19 mouse cellular contexts compared by ENCODE assay signal in the genomic region with DNA sequence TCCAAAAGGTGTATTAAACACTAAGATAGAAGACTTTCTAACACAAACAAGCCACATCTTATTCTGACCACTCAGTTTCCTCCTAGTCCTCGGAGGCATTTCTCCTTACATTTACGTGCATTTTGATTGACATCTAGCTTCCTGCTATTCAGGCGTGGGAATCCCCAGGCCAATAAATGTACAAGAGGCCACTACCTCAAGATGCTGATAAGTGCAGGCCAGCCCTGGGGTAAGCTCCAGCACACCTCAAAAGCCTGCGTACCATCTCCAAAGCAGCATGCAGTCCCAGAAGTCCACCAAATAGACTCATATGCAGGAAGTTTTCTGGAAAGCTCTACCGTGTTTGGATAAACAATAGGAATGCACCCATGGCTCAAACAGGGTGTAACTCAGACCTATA. TPM values are rescaled to one million over a fixed set of nuclear protein-coding genes. Genes with fewer than 3 reads are reported as not detected.
DNase-seq lines count a peak whose midpoint lies in the region; ATAC-seq and TF ChIP-seq lines count a peak whose summit lies in the region.
"Had no signal": no experiment of that assay in that cellular context is flagged by ENCODE, and none has a peak within 500 bp of the region (broad histone marks: within the 10 kb centered on the region; RNA-seq: fewer than 3 reads in every experiment).

No protein-coding gene starts in this region.

- no peak overlapping the region for H3K4me3 ChIP-seq in heart, postnatal 0 days (ENCODE audit: low read depth, low read length)
- H3K4me3 ChIP-seq in heart, adult 2 months: no peak overlapping the region
- H3K4me3 ChIP-seq in MEL (ENCODE audit: control insufficient read depth in 1 of 2, insufficient read depth in 1 of 2, low read depth in 2 of 2, low read length in 2 of 2): no peak overlapping the region
- H3K4me3 ChIP-seq in liver, embryonic 13.5 days (replicated peaks): no peak overlapping the region
- no peak overlapping the region for H3K4me3 ChIP-seq in midbrain, embryonic 16.5 days (ENCODE audit: low read depth, low read length)
- H3K4me3 ChIP-seq: limb, embryonic 15.5 days; midbrain, embryonic 10.5 days had no signal

- H3K27me3 ChIP-seq in heart, postnatal 0 days (ENCODE audit: control insufficient read depth, insufficient read depth, low read length): no peaks in the 10 kb centered on the region
- no peaks in the 10 kb centered on the region for H3K27me3 ChIP-seq in heart, adult 2 months (ENCODE audit: control insufficient read depth, insufficient read depth, low read length)
- H3K27me3 ChIP-seq in MEL (ENCODE audit: control insufficient read depth in 1 of 2, insufficient read depth in 2 of 2, low read length in 2 of 2): no peaks in the 10 kb centered on the region
- no peaks in the 10 kb centered on the region for H3K27me3 ChIP-seq in liver, embryonic 13.5 days
- H3K27me3 ChIP-seq in midbrain, embryonic 16.5 days (ENCODE audit: control insufficient read depth, insufficient read depth, low read depth, low read length): no peaks in the 10 kb centered on the region
- H3K27me3 ChIP-seq: limb, embryonic 15.5 days had no signal

- peaks cover 4% of the 10 kb centered on the region; the same call in 1 of the 2 replicates for H3K4me1 ChIP-seq in heart, postnatal 0 days (ENCODE audit: control insufficient read depth, insufficient read depth)
- H3K4me1 ChIP-seq in heart, adult 2 months (ENCODE audit: control insufficient read depth, insufficient read depth, low read length): peaks cover 9% of the 10 kb centered on the region
- peaks cover 10 to 22% of the 10 kb centered on the region in 2 experiments for H3K4me1 ChIP-seq in MEL (ENCODE audit: control insufficient read depth in 1 of 2, insufficient read depth in 2 of 2, low read length in 2 of 2)
- H3K4me1 ChIP-seq in liver, embryonic 13.5 days (replicated peaks): peaks cover 36% of the 10 kb centered on the region
- H3K4me1 ChIP-seq in midbrain, embryonic 16.5 days (ENCODE audit: control insufficient read depth, insufficient read depth, low read length): peaks cover 9% of the 10 kb centered on the region; the same call in 1 of the 2 replicates
- H3K4me1 ChIP-seq: limb, embryonic 15.5 days had no signal

- no peaks in the 10 kb centered on the region for H3K79me2 ChIP-seq in heart, adult 2 months (replicated peaks; ENCODE audit: control insufficient read depth, insufficient read depth, low read length)
- peaks cover 20% of the 10 kb centered on the region for H3K79me2 ChIP-seq in MEL (ENCODE audit: control insufficient read depth, insufficient read depth, low read length, poor library complexity)

- TF ChIP-seq POLR2A in heart, adult 2 months (IDR thresholded peaks at IDR 0.05; ENCODE audit: insufficient read depth, low read depth, low read length): no peak
- no peak for TF ChIP-seq POLR2A in MEL (IDR thresholded peaks at IDR 0.05; ENCODE audit: control insufficient read depth in 1 of 2, insufficient read depth in 1 of 2, low read depth in 1 of 2, low read length in 2 of 2, poor library complexity in 1 of 2)

- no peak overlapping the region for H3K27ac ChIP-seq in heart, postnatal 0 days (ENCODE audit: low read depth)
- H3K27ac ChIP-seq in heart, adult 2 months: no peak overlapping the region
- no peak overlapping the region for H3K27ac ChIP-seq in MEL (ENCODE audit: control insufficient read depth, low read depth, low read length)
- no peak overlapping the region for H3K27ac ChIP-seq in liver, embryonic 13.5 days
- H3K27ac ChIP-seq in midbrain, embryonic 16.5 days (ENCODE audit: low read length): no peak overlapping the region
- H3K27ac ChIP-seq: limb, embryonic 15.5 days; midbrain, embryonic 10.5 days had no signal

- H3K4me2 ChIP-seq in heart, postnatal 0 days (ENCODE audit: low read depth, low read length): no peak overlapping the region
- no peak overlapping the region for H3K4me2 ChIP-seq in liver, embryonic 13.5 days
- H3K4me2 ChIP-seq in midbrain, embryonic 16.5 days (ENCODE audit: low read length): no peak overlapping the region
- H3K4me2 ChIP-seq: heart, embryonic 11.5 days; limb, embryonic 15.5 days; lung, embryonic 14.5 days had no signal

- TF ChIP-seq EP300 in heart, postnatal 0 days (IDR thresholded peaks at IDR 0.05; ENCODE audit: low read depth): no peak
- no peak for TF ChIP-seq EP300 in heart, adult 2 months (IDR thresholded peaks at IDR 0.05; ENCODE audit: insufficient read depth, low read depth, low read length)
- no peak for TF ChIP-seq EP300 in MEL (IDR thresholded peaks at IDR 0.05; ENCODE audit: low read depth in 1 of 2, low read length in 2 of 2)

- no peak for TF ChIP-seq CTCF in heart, postnatal 0 days (IDR thresholded peaks at IDR 0.05; ENCODE audit: low read depth)
- no peak for TF ChIP-seq CTCF in heart, adult 2 months (IDR thresholded peaks at IDR 0.05)
- TF ChIP-seq CTCF in MEL (IDR thresholded peaks at IDR 0.05 in 2 of 3, conservative IDR thresholded peaks at IDR 0.05 in 1 of 3; ENCODE audit: control insufficient read depth in 1 of 3, insufficient read depth in 1 of 3, low read depth in 2 of 3, low read length in 3 of 3, poor library complexity in 1 of 3, severe bottlenecking in 1 of 3): no peak

- WGBS in heart, postnatal 0 days: 52% methylated on average over 5 of the region's 5 CpGs
- WGBS in heart, adult 2 months: 53% methylated on average over 5 of the region's 5 CpGs
- WGBS in liver, embryonic 13.5 days (ENCODE audit: insufficient replicate concordance): 26% methylated on average over 5 of the region's 5 CpGs
- WGBS in midbrain, embryonic 16.5 days: 73% methylated on average over 5 of the region's 5 CpGs

- TF ChIP-seq RAD21 in MEL (IDR thresholded peaks at IDR 0.05; ENCODE audit: low read depth, low read length): no peak

- no peak overlapping the region for H3K9ac ChIP-seq in heart, postnatal 0 days (replicated peaks; ENCODE audit: low read depth, low read length)
- H3K9ac ChIP-seq in heart, adult 2 months (ENCODE audit: low read depth, low read length): no peak overlapping the region
- no peak overlapping the region for H3K9ac ChIP-seq in MEL (ENCODE audit: control insufficient read depth, low read depth, low read length, poor library complexity, severe bottlenecking)
- no peak overlapping the region for H3K9ac ChIP-seq in liver, embryonic 13.5 days
- no peak overlapping the region for H3K9ac ChIP-seq in midbrain, embryonic 16.5 days (ENCODE audit: low read depth, low read length)
- H3K9ac ChIP-seq: limb, embryonic 15.5 days; lung, embryonic 14.5 days had no signal

- H3K9me3 ChIP-seq in heart, postnatal 0 days (replicated peaks; ENCODE audit: control insufficient read depth, low read length): no peaks in the 10 kb centered on the region
- no peaks in the 10 kb centered on the region for H3K9me3 ChIP-seq in MEL (replicated peaks; ENCODE audit: insufficient read depth, low read length)
- no peaks in the 10 kb centered on the region for H3K9me3 ChIP-seq in liver, embryonic 13.5 days (replicated peaks)
- no peaks in the 10 kb centered on the region for H3K9me3 ChIP-seq in midbrain, embryonic 16.5 days (replicated peaks; ENCODE audit: control insufficient read depth, low read length, poor library complexity, severe bottlenecking)
- H3K9me3 ChIP-seq: limb, embryonic 15.5 days; midbrain, embryonic 10.5 days had no signal

- ATAC-seq in heart, postnatal 0 days (ENCODE audit: insufficient read depth, low read depth): no peak
- ATAC-seq in liver, embryonic 13.5 days (ENCODE audit: low read depth): 0 out of 2 replicates have a peak, but pooled peaks have one; percentile 31
- no peak for ATAC-seq in midbrain, embryonic 16.5 days

- peak; percentile 4 for DNase-seq in heart, postnatal 0 days (ENCODE audit: low spot score)
- no peak for DNase-seq in heart, adult 2 months
- peak; percentile 29 for DNase-seq in 416B (ENCODE audit: low read depth)
- DNase-seq in MEL (ENCODE audit: low read depth, low spot score): peak; percentile 23
- no peak for DNase-seq in liver, embryonic 13.5 days
- no peak for DNase-seq in layer of hippocampus, postnatal 10 days (ENCODE audit: low spot score in 2 of 2)
- no peak for DNase-seq in cerebellum, postnatal 25 days
- DNase-seq: adrenal gland, postnatal 25 days; cerebellum, adult 9-10 months; heart, postnatal 10 days; kidney, postnatal 25 days; left cerebral cortex, postnatal 4 days; lung, embryonic 14.5 days; thymus, adult 18-20 months; thymus, postnatal 36 days had no signal

- no peaks in the 10 kb centered on the region for H3K36me3 ChIP-seq in heart, postnatal 0 days (replicated peaks; ENCODE audit: control insufficient read depth, insufficient read depth, low read length)
- peaks cover 2% of the 10 kb centered on the region; the same call in 1 of the 2 replicates for H3K36me3 ChIP-seq in heart, adult 2 months (ENCODE audit: control insufficient read depth, insufficient read depth, low read length)
- peaks cover 0 to 24% of the 10 kb centered on the region in 2 experiments; a peak in 2 of 4 replicates for H3K36me3 ChIP-seq in MEL (ENCODE audit: control insufficient read depth in 1 of 2, insufficient read depth in 2 of 2, low read length in 2 of 2)
- H3K36me3 ChIP-seq in liver, embryonic 13.5 days: no peaks in the 10 kb centered on the region
- no peaks in the 10 kb centered on the region for H3K36me3 ChIP-seq in midbrain, embryonic 16.5 days (ENCODE audit: control insufficient read depth, insufficient read depth, low read length)
- H3K36me3 ChIP-seq: limb, embryonic 15.5 days; midbrain, embryonic 10.5 days had no signal

- intact Hi-C loops in heart, adult 2 months (cut with DNase I): no loop called here

RNA-seq across cellular contexts. Expression of a gene that starts 8.1 kb away (rescaled TPM):
- total RNA-seq in heart, postnatal 0 days (2014; rRNA removed; ENCODE audit: low replicate concordance): 13.7 and 14.8 TPM in 2 replicates
- 22.0 and 22.4 TPM in 2 replicates for polyA plus RNA-seq in heart, postnatal 0 days (2015; fragmentation: Nextera tagmentation; extraction: Ambion mirVana)
- 10 to 100 TPM; 12.2 to 13.6 TPM for total RNA-seq in heart, adult 2 months (2021)
- 4.7 and 10.6 TPM in 2 replicates for polyA plus RNA-seq in heart, adult 2 months (2012; rRNA removed)
- total RNA-seq in MEL (2012; rRNA removed): 8.5 TPM in 2 replicates
- polyA plus RNA-seq in MEL (2012; ENCODE audit: insufficient read depth in 1 of 2, insufficient read length in 2 of 2, low read depth in 1 of 2, low replicate concordance in 2 of 2, missing spikeins in 1 of 2): 1 to 10 TPM in 1 of 2 experiments, not detected in 1; 9.3 TPM
- polyA plus RNA-seq in liver, embryonic 13.5 days (2015; fragmentation: Nextera tagmentation; extraction: Ambion mirVana): 9.2 and 13.3 TPM in 2 replicates
- 29.2 and 30.4 TPM in 2 replicates for polyA plus RNA-seq in midbrain, embryonic 16.5 days (2015; fragmentation: Nextera tagmentation; extraction: Ambion mirVana)
- total RNA-seq in layer of hippocampus, postnatal 10 days (2021): 10 to 100 TPM; 18.0 to 19.1 TPM

RNA-seq across cellular contexts. Expression of a gene that starts 8.5 kb away (rescaled TPM):
- 14.7 and 28.0 TPM in 2 replicates for total RNA-seq in heart, postnatal 0 days (2014; rRNA removed; ENCODE audit: low replicate concordance)
- polyA plus RNA-seq in heart, postnatal 0 days (2015; fragmentation: Nextera tagmentation; extraction: Ambion mirVana): 2.4 and 4.0 TPM in 2 replicates
- 1 to 10 TPM; 7.1 to 8.8 TPM for total RNA-seq in heart, adult 2 months (2021)
- polyA plus RNA-seq in heart, adult 2 months (2012; rRNA removed): 3.2 and 5.7 TPM in 2 replicates
- 20.0 and 25.1 TPM in 2 replicates for total RNA-seq in MEL (2012; rRNA removed)
- polyA plus RNA-seq in MEL (2012; ENCODE audit: insufficient read depth in 1 of 2, insufficient read length in 2 of 2, low read depth in 1 of 2, low replicate concordance in 2 of 2, missing spikeins in 1 of 2): 10 to 100 TPM in 1 of 2 experiments, not detected in 1; 23.1 TPM
- polyA plus RNA-seq in liver, embryonic 13.5 days (2015; fragmentation: Nextera tagmentation; extraction: Ambion mirVana): 3.7 and 4.4 TPM in 2 replicates
- 9.3 and 10.1 TPM in 2 replicates for polyA plus RNA-seq in midbrain, embryonic 16.5 days (2015; fragmentation: Nextera tagmentation; extraction: Ambion mirVana)
- total RNA-seq in layer of hippocampus, postnatal 10 days (2021): 10 to 100 TPM; 51.0 to 52.5 TPM

Comparison
In these comparisons a context has a peak if more than half of its experiments do, and no peak if none do; other contexts are left out.
1. DNase-seq: peak in heart, postnatal 0 days (single experiment), 416B (single experiment) and MEL (single experiment); none in heart, adult 2 months (0 of 2), liver, embryonic 13.5 days (single experiment), layer of hippocampus, postnatal 10 days (0 of 2) and cerebellum, postnatal 25 days (0 of 2).